Mouse (Mus musculus) skeletal muscle tissue, adult 2 months (tissue): ENCODE measurements around the gene Zwint.

ENCODE experiments used
- DNase-seq: peaks from one replicate; pipeline ENCODE4 v3.0.0-alpha.2; 2012; ENCODE audit warnings: low read depth, low spot score

Zwint gene

DNA sequence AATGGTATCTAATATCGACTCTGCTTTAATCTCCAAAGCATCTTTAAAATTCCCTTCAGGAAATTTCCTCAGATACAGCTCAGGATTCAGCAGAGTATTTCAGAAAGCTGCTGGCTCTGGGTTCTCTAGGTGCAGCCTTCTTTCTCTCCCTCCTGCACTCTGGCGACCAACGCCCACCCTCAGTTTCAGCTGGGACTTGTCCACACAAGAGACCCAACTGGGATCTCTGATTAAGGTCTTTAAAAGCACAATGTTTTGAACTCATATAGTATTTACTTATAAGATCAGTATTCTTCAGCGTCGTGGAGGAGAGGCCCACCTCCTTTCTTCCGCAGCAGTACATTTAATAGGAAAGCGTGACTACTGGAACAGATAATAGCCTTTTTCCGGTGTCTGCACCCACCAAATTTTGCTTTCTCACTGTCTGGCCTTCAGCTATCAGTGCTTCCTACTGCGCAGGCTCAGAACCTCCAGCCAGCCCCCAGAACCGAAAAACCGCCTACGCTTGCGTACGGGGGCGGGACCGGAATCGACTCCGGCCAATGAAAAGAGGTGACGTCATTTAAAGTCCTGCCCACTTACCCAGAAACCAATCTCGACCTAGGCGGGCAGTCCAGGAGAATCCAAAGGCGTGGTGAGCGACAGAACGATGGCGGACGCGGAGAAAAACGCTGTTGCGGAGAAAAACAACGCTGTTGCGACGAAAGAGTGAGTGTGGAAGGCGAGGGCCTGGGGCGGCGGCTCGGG is at the start of gene Zwint:
TSS of gene Zwint (plus strand) at position 576 of the 747 bp plus-strand sequence.
- DNase-seq = peak; percentile 97

DNA sequence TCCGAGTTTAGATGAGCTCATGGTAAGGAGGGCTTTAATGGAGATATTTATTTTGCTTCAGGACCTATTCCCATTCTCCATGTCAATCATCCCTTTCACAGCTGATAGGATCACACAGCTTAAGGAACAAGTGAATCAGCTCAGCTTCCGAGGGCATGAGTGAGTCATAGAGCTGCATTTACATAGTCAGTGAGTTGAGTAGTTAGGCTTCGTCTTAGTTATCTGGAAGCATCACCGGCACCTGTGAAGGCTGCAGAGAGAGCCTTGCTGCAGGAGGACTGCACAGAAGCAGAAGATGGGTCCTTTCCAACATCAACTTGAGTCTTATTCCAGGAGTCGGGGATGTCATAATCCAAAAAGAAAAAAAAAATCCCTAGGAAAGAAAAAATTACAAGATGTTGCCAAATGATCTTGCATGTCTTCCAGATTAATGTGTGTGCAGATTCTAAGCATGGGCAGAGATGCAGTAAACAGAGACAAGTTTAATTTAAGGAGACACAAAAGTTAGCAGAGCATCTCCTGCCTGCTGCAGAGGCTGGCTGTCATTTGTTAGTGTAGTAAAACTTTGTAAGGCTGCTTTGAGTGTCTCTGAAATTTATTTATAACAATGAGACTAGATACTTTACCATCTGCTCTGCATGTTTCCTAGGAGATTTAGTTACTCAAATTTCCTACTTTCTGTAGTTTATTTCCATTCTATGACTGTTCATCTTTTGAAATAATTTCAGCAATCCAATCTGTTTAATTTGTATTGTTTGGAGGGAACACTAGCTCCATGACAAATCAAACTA is 41.3 kb upstream of the Zwint start:
- no peak for DNase-seq

DNA sequence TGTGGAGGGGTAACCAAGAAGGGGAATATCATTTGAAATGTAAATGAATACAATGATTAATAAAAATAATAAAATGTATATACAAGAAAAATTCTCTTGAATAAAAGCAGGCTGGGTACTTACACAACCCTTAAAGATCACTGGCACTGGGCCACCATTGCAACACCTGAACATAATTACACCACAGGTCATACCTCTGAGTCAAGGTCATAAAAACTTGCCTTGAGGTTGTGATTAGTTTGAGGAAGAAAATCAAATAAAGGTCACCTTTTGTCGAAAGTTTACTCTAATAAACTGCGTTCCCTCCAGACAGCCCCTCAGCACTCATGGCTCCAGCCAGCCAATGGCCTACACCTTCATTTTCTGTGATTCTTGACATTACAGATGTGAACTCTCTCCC is 38.5 kb upstream of the Zwint start:
- DNase-seq = no peak

DNA sequence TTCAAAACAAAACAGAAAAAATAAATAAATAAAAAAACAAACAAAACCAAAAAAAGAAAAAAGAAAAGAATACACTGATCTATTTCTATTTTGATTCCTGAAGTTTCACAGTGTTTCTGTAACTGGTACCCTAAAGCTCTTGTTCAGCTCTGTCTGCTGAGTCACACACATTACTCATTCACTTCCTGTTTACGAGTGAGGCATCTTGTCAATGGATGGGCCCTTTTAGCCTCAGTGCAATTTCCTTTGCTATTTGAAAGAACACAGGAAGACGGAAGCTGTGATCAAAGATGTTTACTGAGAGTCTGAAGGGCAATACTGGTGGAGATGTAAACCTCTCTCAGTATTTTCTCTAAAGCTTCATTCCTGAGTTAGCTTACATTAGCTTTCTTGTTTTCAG is 34.1 kb upstream of the Zwint start:
- DNase-seq = no peak

DNA sequence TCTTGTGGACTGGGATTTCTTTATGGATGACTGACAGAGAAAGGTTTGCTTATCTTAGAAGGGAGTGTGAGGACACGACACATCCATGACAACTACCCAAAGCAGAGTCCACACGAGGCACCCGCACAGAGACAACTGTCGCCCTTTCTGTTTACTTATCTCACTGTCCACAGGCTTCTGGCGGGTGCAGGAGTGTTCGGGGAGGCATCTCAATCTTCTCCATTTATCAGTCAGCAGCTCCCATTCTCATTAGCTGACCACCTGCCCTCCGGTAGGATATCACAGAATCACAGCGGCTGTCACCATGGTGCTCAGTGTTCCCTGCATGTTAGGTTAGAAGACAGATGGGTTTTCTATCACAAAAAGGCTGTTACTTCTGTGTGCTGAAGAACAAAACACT is 31.1 kb upstream of the Zwint start:
- no peak for DNase-seq

DNA sequence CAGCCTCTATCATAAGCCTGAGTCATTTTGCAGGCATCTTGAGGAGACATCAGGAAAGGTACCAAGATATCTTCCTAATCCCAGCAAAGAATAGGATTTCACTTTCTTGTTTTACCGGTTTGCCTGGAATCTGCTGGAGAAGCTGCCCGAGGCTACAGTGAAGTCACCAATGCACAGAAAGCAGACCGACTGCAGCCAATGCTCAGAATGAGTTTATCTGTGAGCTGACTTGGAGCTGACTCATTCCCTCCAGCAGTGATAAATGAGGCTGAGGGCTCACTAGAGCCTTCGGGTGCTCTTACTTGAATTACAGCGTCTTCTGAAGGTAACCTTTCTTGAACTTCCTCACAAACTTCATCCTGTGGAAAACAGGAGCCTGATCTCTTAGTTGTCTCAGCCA is 20.5 kb upstream of the Zwint start:
- no peak for DNase-seq

DNA sequence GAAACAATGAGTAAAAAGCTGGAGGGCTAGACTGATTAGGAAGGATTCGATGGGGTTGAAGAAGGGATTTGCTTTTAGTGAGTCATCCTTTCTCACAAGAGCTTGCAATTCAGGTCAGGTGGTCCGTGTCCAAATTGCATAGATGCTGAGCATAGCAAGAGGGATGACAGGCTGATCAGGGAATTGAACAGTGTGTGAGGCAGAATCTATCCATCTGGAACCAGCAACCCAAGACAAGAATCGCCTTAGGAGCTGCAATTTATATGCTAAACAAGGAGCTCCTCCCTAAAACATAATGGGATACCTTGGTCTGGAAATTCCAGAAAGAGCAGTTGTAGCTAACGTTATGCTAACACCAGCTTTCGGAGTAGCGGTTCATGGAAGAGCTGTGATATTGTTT is 3.8 kb upstream of the Zwint start:
- DNase-seq = no peak

DNA sequence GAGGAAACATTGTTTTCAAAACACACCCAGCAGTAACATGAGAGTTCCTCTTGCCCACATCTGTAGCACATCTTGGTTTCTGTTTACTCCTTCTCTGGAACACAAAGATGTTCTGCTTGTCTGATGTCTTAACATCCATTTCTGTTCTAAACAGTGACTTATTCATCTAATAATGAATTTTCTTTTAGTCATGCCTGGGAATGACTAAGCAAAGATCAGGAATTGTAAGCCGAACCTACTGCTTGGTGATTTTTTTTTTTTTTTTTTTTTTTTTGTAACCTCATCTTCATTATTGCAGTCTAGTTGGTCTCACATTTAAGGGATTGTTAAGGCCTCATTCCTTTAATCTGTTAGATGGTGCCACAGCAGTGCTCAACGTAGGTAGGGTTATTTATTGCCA is 848 bp upstream of the Zwint start:
- DNase-seq = no peak

DNA sequence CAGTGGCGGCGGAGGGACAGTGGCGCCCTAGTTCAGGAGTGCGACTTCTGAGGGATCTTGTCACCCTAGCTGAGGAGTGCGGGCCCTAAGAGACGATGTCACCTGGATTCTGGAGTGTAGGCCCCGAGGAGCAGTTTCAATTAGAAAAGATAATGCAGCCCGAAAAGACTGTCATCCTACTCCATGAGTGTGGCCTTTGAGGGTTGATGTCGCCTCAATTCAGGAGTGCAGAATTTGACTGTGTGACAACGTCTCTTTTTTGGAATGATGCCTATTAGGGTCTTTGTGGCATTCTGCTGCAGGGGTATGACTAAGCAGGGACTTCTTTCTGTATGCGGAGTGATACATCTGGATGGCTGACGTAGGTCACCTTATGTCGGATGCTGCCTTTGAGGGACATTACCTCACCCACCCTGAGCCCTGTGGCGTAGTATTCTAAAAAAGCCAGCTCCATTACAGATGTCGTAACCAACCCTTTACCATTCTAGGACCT is 418 bp downstream of the Zwint start:
- DNase-seq = no peak

DNA sequence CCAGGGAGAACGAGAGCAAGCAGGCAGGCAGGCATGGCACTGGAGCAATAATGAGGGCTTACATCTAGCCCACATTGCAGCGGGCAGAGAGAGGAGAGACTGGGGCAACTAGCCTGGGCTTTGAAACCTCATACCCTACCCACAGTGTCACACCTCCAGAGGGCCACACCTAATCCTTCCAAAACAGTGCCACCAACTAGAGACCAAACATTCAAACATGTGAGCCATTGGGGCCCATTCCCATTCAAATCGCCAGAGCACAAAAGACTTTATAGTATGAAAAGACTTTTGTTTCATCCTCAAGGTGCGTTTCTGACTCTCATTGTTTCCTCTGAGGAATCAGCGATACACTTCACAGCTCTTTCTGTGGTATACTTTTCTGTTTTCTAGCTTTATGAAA is 4.6 kb downstream of the Zwint start:
- no peak for DNase-seq

DNA sequence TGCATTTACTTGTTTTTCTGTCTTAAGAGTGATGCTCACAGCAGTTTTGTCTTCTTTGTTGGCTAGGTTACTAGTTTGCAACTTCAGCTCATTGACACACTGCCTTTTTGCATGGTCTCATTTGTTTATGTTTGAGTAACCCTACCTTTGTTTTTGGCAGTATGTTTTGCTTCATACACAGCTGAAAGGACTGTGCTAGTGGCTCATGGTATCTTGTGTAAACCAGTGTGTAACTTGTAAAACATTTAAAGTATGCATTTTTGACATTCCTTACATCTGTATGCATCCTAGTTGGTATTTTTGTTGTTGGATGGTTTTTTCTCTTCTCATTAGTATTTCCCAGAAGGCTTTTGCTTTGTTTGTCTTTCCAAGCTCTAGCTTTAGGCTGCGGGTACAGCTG is 5.7 kb downstream of the Zwint start:
- DNase-seq = no peak

DNA sequence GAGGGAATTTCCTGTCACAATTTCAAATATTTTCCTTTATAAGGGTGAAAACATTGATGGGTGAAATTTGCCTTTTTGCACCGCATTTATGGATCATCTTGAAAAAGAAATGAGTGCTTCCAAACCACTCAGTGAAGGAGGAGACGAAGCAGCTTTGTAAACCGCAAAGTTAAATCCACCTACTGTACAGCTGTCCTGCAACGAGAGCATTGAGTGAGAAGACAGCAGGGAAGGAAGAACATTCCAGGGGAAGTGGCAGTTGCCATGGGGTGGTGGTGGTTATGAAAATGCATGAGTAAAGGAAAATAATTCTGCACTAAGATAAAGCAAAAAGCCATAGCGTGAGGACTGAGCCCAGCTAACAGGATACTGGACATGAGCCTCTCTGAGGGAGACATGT is 13.2 kb downstream of the Zwint start:
- no peak for DNase-seq

DNA sequence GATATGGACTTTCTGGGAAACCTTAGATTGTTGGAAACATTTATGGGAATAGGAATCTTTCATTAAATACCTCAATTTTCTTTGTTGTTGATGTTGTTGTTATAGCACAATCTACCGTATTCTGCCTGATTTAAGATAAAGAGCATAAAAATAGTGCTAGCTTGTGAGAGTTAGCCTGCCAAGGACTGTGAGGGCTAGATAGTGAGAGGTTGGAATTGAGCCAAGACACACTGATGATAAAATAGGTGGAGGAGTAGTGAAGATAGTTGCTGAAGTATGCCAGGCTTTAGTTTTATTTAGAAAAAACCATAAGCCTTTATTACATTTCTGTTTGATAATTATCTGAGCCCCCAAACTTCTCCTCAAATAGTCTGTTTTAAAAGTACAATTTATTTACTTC is 14.4 kb downstream of the Zwint start:
- no peak for DNase-seq

DNA sequence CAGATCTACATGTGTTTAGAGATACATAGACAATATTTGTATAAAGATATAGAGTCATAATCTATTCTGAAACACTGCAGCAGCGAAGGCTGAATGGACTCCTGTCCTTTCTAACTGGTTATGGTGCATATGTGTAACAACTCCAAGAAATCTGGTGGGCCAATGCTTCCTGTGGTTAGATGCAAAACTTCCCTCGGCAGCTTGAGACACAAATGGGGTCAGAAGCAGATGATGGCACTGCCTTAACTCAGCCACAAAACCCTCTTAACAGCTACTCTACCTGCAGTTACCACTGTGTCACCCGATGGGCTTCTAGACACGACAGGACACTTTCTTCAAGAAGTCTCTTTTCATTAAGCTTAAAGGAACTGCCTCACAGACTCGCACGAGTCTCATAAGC is 21.3 kb downstream of the Zwint start:
- DNase-seq = no peak

DNA sequence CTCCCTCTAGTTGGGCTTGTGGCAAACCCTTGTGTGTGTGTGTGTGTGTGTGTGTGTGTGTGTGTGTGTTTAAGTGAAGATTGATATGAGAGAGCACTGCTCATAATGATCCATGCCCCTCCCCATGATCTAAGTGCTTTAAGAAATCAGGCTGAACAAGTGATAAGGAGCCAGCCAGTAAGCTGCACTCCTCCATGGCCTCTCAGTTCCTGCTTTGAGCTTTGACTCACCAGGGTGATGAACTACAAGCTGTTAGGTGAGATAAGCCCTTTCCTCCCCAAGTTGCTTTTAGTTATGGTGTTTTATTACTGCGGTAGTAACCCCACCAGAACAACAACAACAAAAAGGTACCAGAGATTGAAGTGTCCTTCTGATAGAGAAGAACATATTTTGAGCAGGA is 21.9 kb downstream of the Zwint start:
- DNase-seq = no peak

DNA sequence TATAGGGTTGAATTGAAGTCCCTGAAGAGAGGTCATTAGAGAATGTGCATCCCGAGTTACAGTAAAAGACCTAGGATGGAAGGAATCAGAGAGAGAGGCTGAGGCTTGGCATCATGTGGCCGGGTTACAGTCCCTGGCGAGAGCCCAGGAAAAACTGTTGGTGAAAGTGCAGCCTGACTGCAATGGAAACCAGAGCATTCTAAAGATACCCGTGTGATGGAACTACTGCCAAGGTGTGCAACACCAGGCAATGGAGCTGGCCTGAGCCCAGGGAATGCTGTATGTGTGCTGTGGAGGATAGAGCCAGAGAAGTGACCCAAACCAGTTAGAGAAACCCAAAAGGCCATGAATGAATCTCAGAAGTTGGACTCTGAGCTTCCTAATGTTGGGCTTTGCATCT is 24.4 kb downstream of the Zwint start:
- no peak for DNase-seq

DNA sequence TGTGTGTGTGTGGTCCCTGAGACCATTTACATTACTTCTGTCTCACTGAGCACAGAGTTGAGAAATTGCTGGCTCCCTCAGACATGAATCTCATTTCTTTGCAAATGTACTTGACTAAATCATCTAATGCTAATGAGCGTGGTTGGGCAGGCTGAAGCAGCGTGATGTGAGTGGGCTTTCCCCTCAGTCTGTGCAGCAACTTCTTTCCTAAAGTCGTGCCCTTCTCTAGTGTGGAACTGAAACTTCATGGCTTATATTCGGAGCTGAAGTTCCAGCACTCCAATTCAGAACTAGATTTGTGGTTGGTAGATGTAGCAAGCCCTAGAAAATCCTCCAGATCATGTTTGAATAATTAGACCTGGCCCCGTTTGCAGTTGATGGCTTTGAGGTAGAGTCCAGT is 46.4 kb downstream of the Zwint start:
- no peak for DNase-seq

DNA sequence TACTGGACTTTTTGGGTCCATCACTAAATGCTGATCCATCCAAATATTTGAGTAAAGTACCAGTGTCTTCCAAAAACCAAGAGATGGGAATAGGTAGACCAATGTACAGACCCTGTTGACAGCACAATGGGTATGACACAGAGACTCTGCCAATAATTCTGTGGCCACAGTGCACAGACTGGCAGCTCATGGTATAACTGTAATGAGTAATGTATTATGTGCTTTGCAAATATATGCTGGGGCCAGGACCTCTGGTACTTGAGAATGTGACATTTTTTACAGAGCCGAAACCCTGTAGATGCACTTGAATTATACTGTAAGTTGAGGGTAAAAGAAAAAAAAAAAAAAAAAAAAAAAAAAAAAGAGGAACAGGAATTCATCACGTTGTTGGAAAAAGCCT is 59.1 kb downstream of the Zwint start:
- no peak for DNase-seq
